Mouse (Mus musculus) lung, postnatal 0 days (tissue): ENCODE measurements around the gene Ist1.

Source experiments
- CTCF ChIP-seq: IDR thresholded peaks from 2 replicates; pipeline ENCODE4 v1.5.1; 2016; ENCODE audit warnings: antibody characterized with exemption, mild to moderate bottlenecking
- EP300 ChIP-seq: IDR thresholded peaks from 2 replicates; pipeline ENCODE4 v1.6.1; 2016; ENCODE audit warnings: antibody characterized with exemption, mild to moderate bottlenecking, control low read depth

DNA sequence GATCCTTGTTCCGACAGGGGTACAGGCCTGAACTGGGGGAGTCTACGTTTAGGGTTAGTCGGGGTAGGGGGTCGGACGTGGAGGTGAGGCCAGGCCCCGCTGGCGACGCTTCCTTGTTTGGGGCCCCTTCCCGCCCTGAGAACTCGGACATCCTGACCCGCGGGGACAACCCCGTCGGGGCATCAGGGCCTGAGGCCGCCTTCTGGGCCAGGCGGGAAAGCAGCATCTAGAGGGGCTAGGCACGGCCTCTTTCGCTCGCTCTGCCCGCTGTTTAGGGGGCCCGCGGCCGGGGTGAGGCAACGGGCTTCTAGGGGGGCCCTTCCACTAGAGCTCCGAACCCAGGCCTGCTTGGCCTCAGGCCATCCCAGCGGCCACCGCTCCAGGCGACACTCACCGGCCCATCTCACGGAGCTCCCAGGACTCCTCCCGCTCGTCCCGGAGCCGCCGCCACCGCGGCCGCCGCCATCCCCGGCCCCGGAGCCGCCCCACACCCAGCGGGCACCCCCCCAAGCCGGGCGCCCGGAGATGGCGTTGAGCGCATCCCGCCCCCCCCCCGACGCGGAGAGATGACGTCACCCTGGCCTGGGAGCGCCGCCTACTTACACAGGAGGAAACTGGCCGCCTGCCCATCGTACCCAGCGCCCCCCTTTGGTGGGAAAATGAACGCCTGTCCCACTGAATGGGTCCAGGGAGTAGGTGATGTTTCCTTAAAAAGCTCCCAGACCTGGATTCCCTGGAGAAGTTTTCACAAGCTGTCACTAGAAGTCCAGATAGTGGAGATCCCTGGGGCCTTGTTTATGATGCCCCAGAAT is 44.4 kb upstream of the Ist1 start, which contains the start of gene Atxn1l:
- TF ChIP-seq EP300: no peak
- peak; percentile 79 for TF ChIP-seq CTCF
